Mouse (Mus musculus) heart, postnatal 0 days (tissue): ENCODE results near the gene Pygo2. TPM values are rescaled to one million over a fixed set of nuclear protein-coding genes. Genes with fewer than 3 reads are reported as not detected.

ENCODE experiments used
- ATAC-seq: fragments of 200-750 bp; cut with Nextera tagmentation; 2 replicates; pipeline ENCODE4 v1.8.0; 2017; ENCODE audit warnings: low read depth, moderate number of reproducible peaks, moderate library complexity; ENCODE audit not compliant: insufficient read depth
- DNase-seq: peaks from one replicate; pipeline ENCODE4 v3.0.0-alpha.2; 2016; ENCODE audit warnings: low spot score
- H3K27ac ChIP-seq: fragments of 300-500 bp; sonication (generic); 2 replicates; pipeline ENCODE4 v1.5.1; 2014; ENCODE audit warnings: low read depth, mild to moderate bottlenecking
- H3K27me3 ChIP-seq: fragments of 300-500 bp; sonication (generic); 2 replicates; pipeline ENCODE4 v1.6.1; 2014; ENCODE audit warnings: low read length, mixed read lengths; ENCODE audit not compliant: control insufficient read depth, insufficient read depth
- H3K36me3 ChIP-seq: fragments of 300-500 bp; sonication (generic); replicated peaks from 2 replicates; pipeline ENCODE4 v1.6.1; 2014; ENCODE audit warnings: low read length, mixed read lengths; ENCODE audit not compliant: control insufficient read depth, insufficient read depth
- H3K4me1 ChIP-seq: fragments of 300-500 bp; sonication (generic); 2 replicates; pipeline ENCODE4 v1.6.1; 2014; ENCODE audit warnings: antibody characterized with exemption; ENCODE audit not compliant: control insufficient read depth, insufficient read depth
- H3K4me2 ChIP-seq: fragments of 300-500 bp; sonication (generic); 2 replicates; pipeline ENCODE4 v1.6.1; 2014; ENCODE audit warnings: low read depth, mild to moderate bottlenecking, low read length, moderate library complexity
- H3K4me3 ChIP-seq: fragments of 300-500 bp; sonication (generic); 2 replicates; pipeline ENCODE4 v1.5.1; 2014; ENCODE audit warnings: low read depth, low read length
- H3K9ac ChIP-seq: fragments of 300-500 bp; sonication (generic); replicated peaks from 2 replicates; pipeline ENCODE4 v1.6.1; 2014; ENCODE audit warnings: low read depth, low read length, mixed read lengths
- H3K9me3 ChIP-seq: fragments of 300-500 bp; sonication (generic); replicated peaks from 2 replicates; pipeline ENCODE4 v1.6.1; 2016; ENCODE audit warnings: low read length; ENCODE audit not compliant: control insufficient read depth
- CTCF ChIP-seq: IDR thresholded peaks from 2 replicates; pipeline ENCODE4 v1.5.1; 2016; ENCODE audit warnings: antibody characterized with exemption, control low read depth, low read depth
- EP300 ChIP-seq: IDR thresholded peaks from 2 replicates; pipeline ENCODE4 v1.6.1; 2016; ENCODE audit warnings: antibody characterized with exemption, low read depth
- WGBS: fragments of 180-500 bp; shearing (Covaris S2); extraction: QIAGEN DNeasy Blood & Tissue Kit; methylation state at CpG from one replicate; pipeline ENCODE4 v1.1.7; 2014; 5-methylcytosine and 5-hydroxymethylcytosine counted together
- polyA plus RNA-seq: library from polyadenylated mRNA; unstranded; fragments of >200 nt; fragmentation: Nextera tagmentation; extraction: Ambion mirVana; gene quantifications from 2 replicates; pipeline ENCODE4 v1.2.1, GENCODE M21; 2015
- total RNA-seq: library from RNA; depleted of rRNA; stranded (reverse); fragments of >200 nt; gene quantifications from 2 replicates; pipeline ENCODE4 v1.2.3, GENCODE M21; 2014; ENCODE audit warnings: low replicate concordance

Gene Pygo2
- total and polyA plus RNA-seq, 2 experiments from 2014 or later: 10.4 to 49.8 TPM

GRCm38 (mm10) chr3:89449541-89449940, 19.5 kb downstream of the Pygo2 start:
- Histone ChIP-seq H3K36me3 (peaks cover 30% of the 10 kb centered on the region), H3K4me1 (peaks cover 11% of the 10 kb centered on the region), H3K9ac (no peak overlapping the region), H3K27ac (peak overlapping the region; percentile 77; the same call in 1 of the 2 replicates), H3K9me3 (no peaks in the 10 kb centered on the region), H3K27me3 (no peaks in the 10 kb centered on the region), H3K4me2 (no peak overlapping the region), H3K4me3 (no peak overlapping the region)
- DNase-seq (peak; percentile 83), ATAC-seq (peak; percentile 72)
- TF ChIP-seq CTCF (peak; percentile 63), EP300 (no peak)
- 26% methylated on average over 7 of the region's 7 CpGs for WGBS

GRCm38 (mm10) chr3:89451916-89452315, 21.9 kb downstream of the Pygo2 start:
- H3K4me3 ChIP-seq: no peak overlapping the region
- H3K27me3 ChIP-seq: no peaks in the 10 kb centered on the region
- 73% methylated on average over 1 of the region's 1 CpGs for WGBS
- ATAC-seq (no peak), DNase-seq (no peak)
- peak overlapping the region; percentile 23; the same call in 1 of the 2 replicates for H3K27ac ChIP-seq
- no peaks in the 10 kb centered on the region for H3K9me3 ChIP-seq
- peaks cover 11% of the 10 kb centered on the region for H3K4me1 ChIP-seq
- no peak overlapping the region for H3K9ac ChIP-seq
- no peak overlapping the region for H3K4me2 ChIP-seq
- TF ChIP-seq CTCF (no peak), EP300 (no peak)
- peaks cover 6% of the 10 kb centered on the region for H3K36me3 ChIP-seq

- Histone ChIP-seq H3K4me2 (no peak within 1 kb of the TSS), H3K27ac (no peak within 1 kb of the TSS), H3K9ac (no peak within 1 kb of the TSS)
Measured at GRCm38 (mm10) chr3:89454401-89455177, 24.6 kb downstream of the Pygo2 start, which contains the start of gene Pmvk. TSS of gene Pmvk (plus strand) at chr3:89454541.

GRCm38 (mm10) chr3:89455786-89456285, 25.8 kb downstream of the Pygo2 start:
- H3K4me1 ChIP-seq: peaks cover 12% of the 10 kb centered on the region
- no peak overlapping the region for H3K9ac ChIP-seq
- H3K4me2 ChIP-seq: no peak overlapping the region
- no peaks in the 10 kb centered on the region for H3K9me3 ChIP-seq
- ATAC-seq (no peak), DNase-seq (no peak)
- H3K36me3 ChIP-seq: no peaks in the 10 kb centered on the region
- H3K4me3 ChIP-seq: no peak overlapping the region
- no peak for TF ChIP-seq CTCF
- TF ChIP-seq EP300: no peak
- no peak overlapping the region for H3K27ac ChIP-seq
- 83% methylated on average over 1 of the region's 1 CpGs for WGBS
- no peaks in the 10 kb centered on the region for H3K27me3 ChIP-seq

More at GRCm38 (mm10) chr3:89454401-89455177, 24.6 kb downstream of the Pygo2 start, which contains the start of gene Pmvk:
- no peak for TF ChIP-seq CTCF
- no peak for TF ChIP-seq EP300
- peaks cover 9% of the 10 kb centered on the region; the same call in 1 of the 2 replicates for H3K4me1 ChIP-seq
- no peak within 1 kb of the TSS for H3K4me3 ChIP-seq
- H3K36me3 ChIP-seq: no peaks in the 10 kb centered on the region
- 60% methylated on average over 10 of the region's 10 CpGs for WGBS
- no peaks in the 10 kb centered on the region for H3K27me3 ChIP-seq
- DNase-seq (no peak), ATAC-seq (no peak)
- no peaks in the 10 kb centered on the region for H3K9me3 ChIP-seq

- no peak for ATAC-seq
- Histone ChIP-seq H3K36me3 (no peaks in the 10 kb centered on the region), H3K4me3 (no peak overlapping the region), H3K9ac (no peak overlapping the region), H3K27me3 (no peaks in the 10 kb centered on the region), H3K4me1 (peaks cover 12% of the 10 kb centered on the region), H3K4me2 (no peak overlapping the region), H3K9me3 (no peaks in the 10 kb centered on the region), H3K27ac (no peak overlapping the region)
- DNase-seq: peak; percentile 70
- WGBS: 42% methylated on average over 10 of the region's 10 CpGs
- TF ChIP-seq CTCF (peak; percentile 81), EP300 (no peak)
Measured at GRCm38 (mm10) chr3:89456726-89457665, 27.0 kb downstream of the Pygo2 start.
